Mouse (Mus musculus) cerebellum, adult 11-12 months (tissue): ENCODE results near the gene Il34.

ENCODE experiments used
- DNase-seq: peaks from one replicate; pipeline ENCODE4 v3.0.0; 2022

Gene Il34

GRCm38 (mm10) chr8:110805669-110806068 is at the start of gene Il34:
Gene Il34 (minus strand): TSS chr8:110805924.
- DNase-seq = no peak

- no peak for DNase-seq
Observed at GRCm38 (mm10) chr8:110851186-110851585, 45.5 kb upstream of the Il34 start.

GRCm38 (mm10) chr8:110847645-110848495 is 42.1 kb upstream of the Il34 start:
- DNase-seq = no peak

GRCm38 (mm10) chr8:110847171-110847549 is 41.4 kb upstream of the Il34 start:
- no peak for DNase-seq

- peak; percentile 86 for DNase-seq
Observed at GRCm38 (mm10) chr8:110846405-110847170, 40.9 kb upstream of the Il34 start, which contains the start of the genes Cog4 and Sf3b3. Gene Cog4 (plus strand): TSS chr8:110846600. Gene Sf3b3 (minus strand): TSS chr8:110846787.

GRCm38 (mm10) chr8:110845821-110846404 is 40.2 kb upstream of the Il34 start:
- no peak for DNase-seq

GRCm38 (mm10) chr8:110844941-110845340 is 39.2 kb upstream of the Il34 start:
- no peak for DNase-seq

GRCm38 (mm10) chr8:110843207-110843606 is 37.5 kb upstream of the Il34 start:
- no peak for DNase-seq

- no peak for DNase-seq
Observed at GRCm38 (mm10) chr8:110842012-110842574, 36.4 kb upstream of the Il34 start.

GRCm38 (mm10) chr8:110831956-110832355 is 26.2 kb upstream of the Il34 start:
- no peak for DNase-seq

- DNase-seq = no peak
Observed at GRCm38 (mm10) chr8:110828511-110828910, 22.8 kb upstream of the Il34 start.

GRCm38 (mm10) chr8:110824861-110825260 is 19.1 kb upstream of the Il34 start:
- DNase-seq = no peak

GRCm38 (mm10) chr8:110821960-110822359 is 16.2 kb upstream of the Il34 start:
- DNase-seq = no peak

- DNase-seq = no peak
Observed at GRCm38 (mm10) chr8:110820257-110820656, 14.5 kb upstream of the Il34 start.

- no peak for DNase-seq
Observed at GRCm38 (mm10) chr8:110818593-110818992, 12.9 kb upstream of the Il34 start.

- DNase-seq = no peak
Observed at GRCm38 (mm10) chr8:110816990-110817389, 11.3 kb upstream of the Il34 start.

GRCm38 (mm10) chr8:110815308-110815707 is 9.6 kb upstream of the Il34 start:
- DNase-seq = no peak

- DNase-seq = no peak
Observed at GRCm38 (mm10) chr8:110813081-110813812, 7.5 kb upstream of the Il34 start.

GRCm38 (mm10) chr8:110812349-110813080 is 6.8 kb upstream of the Il34 start:
- no peak for DNase-seq

- DNase-seq = no peak
Observed at GRCm38 (mm10) chr8:110811793-110812192, 6.1 kb upstream of the Il34 start.

- DNase-seq = no peak
Observed at GRCm38 (mm10) chr8:110811116-110811515, 5.4 kb upstream of the Il34 start.
